Mouse (Mus musculus) cerebellum, adult 18-20 months (tissue): Measurements from ENCODE around the gene Heyl.

Source experiments
- DNase-seq, 2 experiments: peaks; one replicate each; pipeline ENCODE4 v3.0.0; 2021

The Heyl gene

DNA sequence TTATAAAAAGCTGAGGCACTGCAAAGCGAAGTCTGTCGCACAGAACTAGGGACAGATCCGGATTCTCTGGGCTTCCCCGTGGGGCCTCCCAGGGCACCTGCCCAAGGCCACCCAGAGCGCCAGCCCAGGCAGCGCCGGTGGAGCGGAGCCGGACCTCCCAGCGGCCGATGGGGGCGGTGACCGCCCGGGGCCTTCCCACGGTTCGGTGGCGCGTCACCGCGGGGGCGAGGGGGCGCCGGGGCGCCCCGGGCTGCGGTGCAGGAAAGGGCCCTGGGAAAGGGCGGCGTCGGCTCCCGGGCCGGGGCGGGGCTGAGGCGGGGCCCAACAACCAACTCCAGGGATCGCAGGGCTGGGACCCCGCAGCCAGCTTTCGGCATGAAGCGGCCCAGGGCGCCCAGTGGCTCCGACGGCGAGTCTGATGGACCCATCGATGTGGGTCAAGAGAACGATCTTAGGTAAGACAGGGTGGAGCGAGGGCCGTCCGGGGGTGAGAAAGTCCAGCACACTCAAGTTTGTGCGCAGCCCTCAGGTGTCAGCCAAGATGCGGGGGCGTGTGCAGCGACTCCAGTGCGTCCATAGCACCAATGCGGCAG is at the start of gene Heyl:
TSS of gene Heyl (plus strand) at position 65 of the 593 bp plus-strand sequence.
- DNase-seq: no peak

- DNase-seq: no peak
Observed at GRCm38 (mm10) chr4:123184816-123185215, 48.5 kb upstream of the Heyl start.

DNA sequence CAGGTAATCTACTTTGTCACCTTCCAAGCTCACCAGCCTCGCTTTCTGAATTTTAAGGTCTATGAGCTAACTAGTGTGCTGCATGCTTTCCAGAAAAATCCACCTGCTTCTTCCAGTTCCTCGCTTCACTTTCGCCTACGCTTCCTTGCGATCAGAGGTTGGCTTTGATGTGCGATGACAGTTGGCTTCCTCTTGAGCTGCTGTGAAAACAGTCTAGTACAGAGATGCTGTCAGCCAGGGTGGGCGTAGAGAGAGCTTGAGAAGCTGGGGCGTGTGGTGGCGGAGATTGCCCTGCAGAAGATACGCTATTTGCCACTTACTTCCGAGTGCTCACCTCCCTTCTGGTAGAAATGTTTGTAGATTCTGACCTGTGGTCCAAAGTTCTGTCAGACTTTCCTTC is 41.0 kb upstream of the Heyl start:
- no peak for DNase-seq

- DNase-seq: no peak
Observed at GRCm38 (mm10) chr4:123193791-123194190, 39.6 kb upstream of the Heyl start.

DNA sequence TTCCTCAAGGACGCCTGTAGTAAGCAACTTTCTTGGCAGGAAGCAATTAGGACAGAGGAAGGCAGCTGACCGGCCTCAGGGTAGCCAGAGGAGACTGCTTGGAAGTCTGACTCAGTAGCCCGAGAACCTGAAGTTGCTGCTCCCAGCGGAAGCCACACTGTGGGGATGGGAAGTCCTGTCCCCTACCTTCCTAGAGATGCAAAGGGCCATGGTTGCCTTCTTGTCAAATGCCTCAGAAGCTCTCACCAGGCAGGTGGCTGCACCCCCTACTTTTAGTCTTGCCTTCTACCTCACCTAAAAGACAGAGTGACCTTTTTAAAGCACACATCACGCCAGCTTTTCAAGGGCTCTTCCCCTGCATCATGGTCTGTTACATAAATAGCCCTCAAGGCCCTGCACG is 36.7 kb upstream of the Heyl start:
- no peak for DNase-seq

- DNase-seq: peak; percentile 81 to 89
Observed at GRCm38 (mm10) chr4:123200771-123201185, 32.6 kb upstream of the Heyl start.

DNA sequence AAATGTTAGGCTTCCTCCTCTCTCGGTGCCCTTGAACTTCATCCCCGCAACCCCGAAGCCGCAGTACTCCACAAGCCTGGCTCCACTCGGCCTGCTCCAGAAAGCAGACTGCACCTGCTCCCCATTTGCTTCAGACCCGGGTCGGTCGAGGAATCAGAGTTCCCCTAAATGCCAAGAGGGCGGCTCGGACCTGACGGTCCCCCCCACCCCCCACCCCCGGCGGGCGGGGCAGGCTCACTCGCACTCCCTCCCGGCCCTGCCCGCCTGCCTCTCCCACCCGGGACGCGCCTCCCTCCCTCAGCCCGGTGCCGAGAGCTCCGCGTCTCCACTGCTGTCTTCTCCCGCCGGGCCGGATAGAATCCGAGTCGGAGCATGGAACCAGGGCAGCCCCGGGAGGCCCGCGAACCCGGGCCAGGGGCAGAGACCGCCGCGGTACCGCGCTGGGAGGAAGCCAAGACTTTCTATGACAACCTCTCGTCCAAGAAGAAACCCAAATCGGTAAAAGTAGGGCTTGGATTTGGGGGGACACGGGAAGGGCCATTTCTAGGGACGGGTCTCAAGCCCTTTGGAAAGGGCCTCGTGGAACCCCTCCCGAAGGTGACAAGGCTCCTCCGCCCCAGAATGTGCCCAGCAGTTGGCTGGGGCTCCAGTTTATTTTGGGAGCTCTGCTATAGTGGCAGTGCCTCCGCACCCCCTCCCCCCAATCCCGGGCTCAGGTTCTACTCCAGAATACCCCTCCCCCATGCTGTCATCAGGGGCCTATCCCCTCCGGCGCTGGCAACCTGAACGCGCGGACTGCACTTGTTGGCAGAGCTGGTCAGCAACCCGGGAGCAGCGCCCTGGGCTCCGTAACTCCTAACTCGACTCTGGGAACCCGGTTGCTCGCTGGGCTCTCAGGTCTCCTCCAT is 31.9 kb upstream of the Heyl start, which contains the start of gene Nt5c1a:
TSS of gene Nt5c1a (plus strand) at position 319 of the 908 bp plus-strand sequence.
- peak; percentile 77 to 78 for DNase-seq

DNA sequence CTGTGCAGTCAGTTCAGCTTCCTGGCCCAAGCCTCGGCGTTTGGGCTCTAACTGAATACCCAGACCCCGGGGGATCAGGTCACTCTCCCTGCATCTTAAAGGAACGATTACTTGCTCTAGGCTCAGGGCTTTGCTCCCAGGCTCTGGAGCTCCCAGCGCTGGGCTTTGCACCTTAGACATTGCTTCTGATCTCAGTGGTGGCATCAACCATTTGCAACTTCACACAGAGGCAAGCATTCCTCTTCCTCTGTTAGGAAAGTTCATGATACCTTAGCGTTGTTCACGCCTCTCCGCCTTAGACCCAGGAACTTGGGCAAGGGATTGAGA is 31.3 kb upstream of the Heyl start:
- no peak for DNase-seq

GRCm38 (mm10) chr4:123207337-123207736 is 26.0 kb upstream of the Heyl start:
- no peak for DNase-seq

DNA sequence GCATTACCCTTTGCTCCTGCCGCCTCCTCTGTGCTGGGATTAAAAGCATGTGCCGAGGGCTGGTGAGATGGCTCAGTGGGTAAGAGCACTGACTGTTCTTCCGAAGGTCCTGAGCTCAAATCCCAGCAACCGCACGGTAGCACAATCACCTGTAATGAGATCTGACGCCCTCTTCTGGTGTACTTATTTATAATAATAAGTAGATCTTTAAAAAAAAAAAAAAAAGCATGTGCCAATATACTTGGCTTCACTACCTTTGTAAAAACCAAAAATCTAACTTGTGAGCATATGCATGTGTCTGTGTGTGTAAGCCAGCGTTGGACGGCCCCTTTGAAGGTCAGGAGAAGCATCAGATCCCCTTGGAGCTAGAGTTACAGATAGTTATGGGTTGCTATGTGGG is 22.4 kb upstream of the Heyl start:
- no peak for DNase-seq

GRCm38 (mm10) chr4:123211453-123211852 is 21.9 kb upstream of the Heyl start:
- no peak for DNase-seq

DNA sequence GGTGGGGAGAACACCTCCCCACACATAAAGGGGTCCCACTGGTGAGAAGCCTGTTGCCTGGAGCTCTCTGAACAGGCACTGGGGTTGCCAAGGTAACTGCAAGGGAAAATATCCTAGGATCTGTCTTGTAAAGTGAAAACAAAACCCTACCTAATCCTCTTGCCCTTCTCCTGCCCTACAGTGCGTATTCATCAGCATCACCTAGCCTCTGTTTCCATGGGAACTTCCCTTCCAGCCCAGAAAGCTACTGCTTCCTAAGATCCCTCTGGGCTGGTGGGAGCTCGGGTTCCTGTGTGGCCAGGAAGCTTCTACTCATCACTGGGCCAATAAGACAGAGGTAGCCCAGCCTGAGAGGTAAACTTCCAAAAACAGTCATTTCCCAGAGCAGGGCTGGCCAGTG is 21.0 kb upstream of the Heyl start:
- no peak for DNase-seq

DNA sequence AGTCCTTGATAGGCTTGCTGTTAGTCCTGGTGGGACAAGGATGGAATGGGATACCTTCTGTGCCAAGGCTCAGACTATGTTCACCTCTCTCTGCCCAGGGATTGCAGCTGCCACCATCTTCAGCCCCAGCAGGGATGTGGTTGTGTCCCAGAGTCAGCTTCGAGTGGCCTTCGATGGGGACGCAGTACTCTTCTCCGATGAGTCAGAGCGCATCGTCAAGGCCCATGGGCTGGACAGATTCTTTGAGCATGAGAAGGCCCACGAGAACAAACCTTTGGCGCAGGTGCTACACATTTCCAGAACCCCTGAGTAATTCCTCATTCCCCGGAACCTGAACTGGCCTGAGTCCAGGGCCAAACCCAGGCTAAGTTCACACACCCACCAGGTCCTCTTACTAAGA is 19.4 kb upstream of the Heyl start:
- no peak for DNase-seq

DNA sequence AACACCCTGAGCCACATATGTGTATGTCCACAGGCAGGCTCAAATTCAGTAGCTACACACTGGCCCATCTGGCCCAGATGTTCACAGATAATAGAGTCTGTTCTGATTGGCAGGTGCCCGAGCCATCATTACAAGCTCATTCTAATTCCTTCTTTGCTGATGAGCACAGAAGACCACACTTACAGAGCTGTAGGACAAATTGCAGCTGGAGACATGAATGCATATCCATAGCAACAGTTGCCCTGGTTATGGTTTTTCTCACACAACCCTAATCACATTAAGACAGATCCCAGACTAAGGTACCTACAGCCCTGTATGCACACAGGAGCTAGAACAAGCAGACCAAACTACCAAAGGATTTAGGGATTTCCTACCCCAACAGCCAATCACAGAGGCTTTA is 18.0 kb upstream of the Heyl start:
- no peak for DNase-seq

DNA sequence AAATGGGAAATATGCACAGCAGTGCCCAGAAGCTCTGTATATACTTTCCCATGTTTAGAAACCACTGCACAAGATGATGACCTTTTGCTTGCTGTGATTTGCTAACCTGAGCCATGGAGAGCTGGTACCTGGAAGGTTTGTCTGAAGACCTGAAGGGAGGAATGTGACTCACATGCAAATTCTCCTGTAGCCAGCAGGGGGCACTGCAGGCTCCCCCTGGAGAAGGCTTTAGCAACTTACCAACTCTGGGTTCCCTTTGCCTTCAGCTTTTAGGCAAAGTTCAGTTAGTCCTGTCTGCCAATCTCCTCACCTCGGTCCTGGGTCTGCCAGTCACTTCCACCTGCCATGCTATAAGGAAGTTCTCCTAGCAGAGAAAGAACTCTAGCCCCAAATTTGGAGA is 16.6 kb upstream of the Heyl start:
- peak; percentile 54 to 69 for DNase-seq

DNA sequence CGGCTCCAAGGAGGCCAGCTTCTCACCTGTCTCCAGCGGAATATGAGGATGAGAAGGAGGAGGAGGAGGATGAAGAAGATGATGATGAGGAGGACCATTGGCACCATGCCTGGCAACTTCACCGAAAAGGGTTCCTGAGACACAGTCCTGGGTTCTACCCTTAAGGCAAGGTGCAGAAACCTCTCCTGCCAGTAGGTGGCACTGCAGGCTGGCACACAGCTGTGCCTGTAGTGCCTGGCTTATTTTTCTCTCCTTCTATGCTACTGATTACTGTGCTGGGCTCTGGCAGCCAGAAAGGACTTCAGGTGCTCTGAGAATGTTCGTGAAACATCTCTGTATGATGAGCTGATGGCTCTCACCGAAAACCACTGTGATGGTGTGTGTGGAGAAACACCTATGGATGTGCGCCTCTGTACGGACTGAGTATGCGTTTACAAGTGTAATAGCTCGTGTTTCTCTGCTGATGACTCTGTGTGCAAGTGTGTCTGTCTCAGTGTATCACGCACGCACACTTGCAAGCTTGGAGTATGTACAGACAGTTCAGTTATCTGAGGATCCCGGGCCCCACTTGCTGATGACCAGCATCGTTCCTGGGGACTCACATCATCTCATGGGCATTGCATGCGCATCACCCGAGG is 13.5 kb upstream of the Heyl start:
- DNase-seq: peak; percentile 71 to 80

- DNase-seq: no peak
Observed at GRCm38 (mm10) chr4:123220637-123221036, 12.7 kb upstream of the Heyl start.

GRCm38 (mm10) chr4:123223309-123223708 is 10.0 kb upstream of the Heyl start:
- DNase-seq: no peak

GRCm38 (mm10) chr4:123225718-123226403 is 7.5 kb upstream of the Heyl start:
- DNase-seq: no peak

GRCm38 (mm10) chr4:123227707-123228106 is 5.6 kb upstream of the Heyl start:
- DNase-seq: no peak

GRCm38 (mm10) chr4:123228270-123228669 is 5.1 kb upstream of the Heyl start:
- DNase-seq: no peak

DNA sequence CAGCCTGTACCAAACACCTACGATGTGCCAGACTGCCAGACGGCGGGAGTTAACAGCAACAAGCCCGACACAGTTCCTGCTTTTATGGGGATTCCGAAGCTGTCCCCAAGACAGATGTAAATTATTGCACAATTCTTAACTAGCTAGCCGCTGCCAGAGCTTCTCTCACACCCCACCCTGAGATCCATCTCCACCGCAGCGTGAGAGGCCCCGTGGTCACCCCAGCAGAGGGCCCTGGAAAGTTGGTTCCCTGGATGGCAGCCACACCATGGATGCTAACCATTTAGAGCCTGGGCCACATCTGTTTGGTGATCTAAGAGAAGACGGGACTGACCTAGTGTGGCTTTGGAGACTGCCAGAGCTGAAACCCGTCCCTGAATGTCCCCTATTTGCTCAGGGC is 4.2 kb upstream of the Heyl start:
- no peak for DNase-seq

DNA sequence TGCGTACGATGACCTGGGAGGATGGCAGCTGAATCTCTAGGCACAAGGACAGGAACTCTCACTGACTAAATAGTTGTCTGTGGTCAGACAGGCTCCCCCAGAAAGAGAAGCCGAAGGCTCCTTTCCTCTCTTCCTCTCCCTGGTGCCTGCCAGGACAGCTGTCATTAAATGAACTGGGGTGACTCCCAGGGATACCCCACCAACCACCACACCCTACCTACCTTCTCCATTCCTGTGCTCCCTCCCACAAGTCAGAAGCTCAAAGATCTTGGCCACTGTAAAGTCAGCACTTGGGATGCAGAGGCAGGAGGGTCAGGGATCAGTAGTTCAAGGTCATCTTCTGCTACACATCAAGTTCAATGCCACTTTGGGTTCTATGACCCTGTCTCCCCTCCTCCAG is 515 bp upstream of the Heyl start:
- DNase-seq: no peak
